Comparison of ENCODE assay signal across 9 mouse cellular contexts in the genomic region with DNA sequence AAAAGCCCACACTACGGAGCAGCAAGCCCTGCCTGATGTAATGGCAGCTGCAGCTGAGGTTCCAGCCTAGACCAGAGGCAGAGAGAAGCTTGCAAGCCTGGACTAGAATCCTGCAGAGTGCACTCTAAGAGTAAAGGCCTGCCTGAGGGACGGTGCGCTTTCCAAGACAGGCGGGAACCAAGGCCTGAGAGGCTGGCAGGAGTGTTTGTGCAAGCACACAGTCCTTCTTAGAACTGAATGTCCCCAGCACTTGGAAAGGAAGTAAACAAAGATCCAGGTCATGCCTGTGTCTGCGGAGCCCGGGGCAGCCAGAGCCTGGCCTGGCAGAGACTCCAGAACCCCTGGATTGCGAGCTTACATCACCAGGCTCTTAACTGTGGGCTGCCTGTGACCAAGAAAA. TPM values are rescaled to one million over a fixed set of nuclear protein-coding genes. Genes with fewer than 3 reads are reported as not detected.
DNase-seq lines count a peak whose midpoint lies in the region; ATAC-seq and TF ChIP-seq lines count a peak whose summit lies in the region.
"Had no signal": no experiment of that assay in that cellular context is flagged by ENCODE, and none has a peak within 500 bp of the region (broad histone marks: within the 10 kb centered on the region; RNA-seq: fewer than 3 reads in every experiment).

No protein-coding gene starts in this region.

- peak; percentile 66; the same call in 1 of the 2 replicates for TF ChIP-seq POLR2A in lung, adult 2 months (IDR thresholded peaks at IDR 0.05; ENCODE audit: borderline replicate concordance, extremely low read depth, low read depth, low read length)
- no peak for TF ChIP-seq POLR2A in testis, adult 2 months (IDR thresholded peaks at IDR 0.05; ENCODE audit: control insufficient read depth, low read depth, low read length)

- H3K27me3 ChIP-seq in forebrain, postnatal 0 days (ENCODE audit: insufficient read depth, low read length), result no peaks in the 10 kb centered on the region
- H3K27me3 ChIP-seq in testis, adult 2 months (ENCODE audit: control insufficient read depth, insufficient read depth, low read length), result no peaks in the 10 kb centered on the region

- 0 out of 4 replicates have a peak overlapping the region, but pooled peaks of 1 of the 2 experiments have one; percentile 2 for H3K4me3 ChIP-seq in ES-E14 (ENCODE audit: insufficient read depth in 1 of 2, low read depth in 1 of 2, low read length in 2 of 2, poor library complexity in 1 of 2, severe bottlenecking in 1 of 2)
- H3K4me3 ChIP-seq in forebrain, postnatal 0 days (ENCODE audit: low read depth, low read length), result no peak overlapping the region
- no peak overlapping the region; the same call in 1 of the 2 replicates for H3K4me3 ChIP-seq in layer of hippocampus, adult 2 months
- H3K4me3 ChIP-seq in lung, adult 2 months (replicated peaks; ENCODE audit: extremely low read depth, low read depth, low read length), result no peak overlapping the region
- no peak overlapping the region for H3K4me3 ChIP-seq in testis, adult 2 months (ENCODE audit: control insufficient read depth, low read depth, low read length)
- H3K4me3 ChIP-seq: myocyte had no signal

- DNase-seq in ES-E14 (ENCODE audit: low read depth, low spot score), result no peak
- DNase-seq in brain, adult 2 months (ENCODE audit: low read depth, low spot score), result peak; percentile 77
- DNase-seq in forebrain, postnatal 0 days, result peak; percentile 27
- peak; percentile 83 for DNase-seq in heart, postnatal 25 days (ENCODE audit: low spot score)
- DNase-seq in layer of hippocampus, adult 2 months (ENCODE audit: low spot score in 2 of 2), result peak; percentile 53 to 66
- DNase-seq in lung, adult 2 months, result peak; percentile 82
- no peak for DNase-seq in retina, postnatal 1 day

- H3K4me1 ChIP-seq in ES-E14 (ENCODE audit: control insufficient read depth in 2 of 2, insufficient read depth in 2 of 2, low read length in 2 of 2, poor library complexity in 1 of 2), result peaks cover 10 to 18% of the 10 kb centered on the region in 2 experiments; a peak in 3 of 4 replicates
- H3K4me1 ChIP-seq in forebrain, postnatal 0 days (ENCODE audit: insufficient read depth), result 0 out of 2 replicates have a peak, but pooled peaks cover 4% of the 10 kb centered on the region
- H3K4me1 ChIP-seq in lung, adult 2 months (ENCODE audit: control insufficient read depth, insufficient read depth, low read length), result peaks cover 58% of the 10 kb centered on the region
- peaks cover 13% of the 10 kb centered on the region for H3K4me1 ChIP-seq in testis, adult 2 months (ENCODE audit: control insufficient read depth, insufficient read depth, low read length)

- H3K36me3 ChIP-seq in ES-E14 (ENCODE audit: control insufficient read depth, insufficient read depth, low read length, poor library complexity, severe bottlenecking), result peaks cover 3% of the 10 kb centered on the region; the same call in 1 of the 2 replicates
- no peaks in the 10 kb centered on the region for H3K36me3 ChIP-seq in forebrain, postnatal 0 days (ENCODE audit: insufficient read depth)
- H3K36me3 ChIP-seq in testis, adult 2 months (ENCODE audit: control insufficient read depth, insufficient read depth, low read length), result no peaks in the 10 kb centered on the region

- in situ Hi-C loops in ES-E14 (cut with MboI; ENCODE audit: low sequenced_read_pairs in 2 of 2, unreplicated experiment in 2 of 2), result no loop called here

- no peaks in the 10 kb centered on the region for H3K9me3 ChIP-seq in ES-E14 (ENCODE audit: control insufficient read depth, insufficient read depth, low read depth, low read length)
- no peaks in the 10 kb centered on the region for H3K9me3 ChIP-seq in forebrain, postnatal 0 days (ENCODE audit: low read length)

- no peak overlapping the region for H3K4me2 ChIP-seq in forebrain, postnatal 0 days (ENCODE audit: low read depth)

- peak; percentile 81 for ATAC-seq in forebrain, postnatal 0 days

- intact Hi-C loops in heart, postnatal 25 days (cut with DNase I), result loop anchor here (2.0 kb wide), 1 partner anchor 14 kb away; no protein-coding TSS in a partner anchor

- no peak for TF ChIP-seq CTCF in forebrain, postnatal 0 days (IDR thresholded peaks at IDR 0.05; ENCODE audit: low read depth)
- TF ChIP-seq CTCF in layer of hippocampus, adult 2 months (conservative IDR thresholded peaks at IDR 0.05), result no peak
- TF ChIP-seq CTCF in lung, adult 2 months (IDR thresholded peaks at IDR 0.05; ENCODE audit: insufficient read depth, low read length), result no peak
- no peak for TF ChIP-seq CTCF in testis, adult 2 months (IDR thresholded peaks at IDR 0.05; ENCODE audit: control insufficient read depth, insufficient read depth, insufficient replicate concordance, low read depth, low read length)

- WGBS in forebrain, postnatal 0 days, result 29% methylated on average over 7 of the region's 7 CpGs
- WGBS in lung, adult 2 months, result 14% methylated on average over 7 of the region's 7 CpGs

- H3K27ac ChIP-seq in ES-E14 (ENCODE audit: insufficient read depth, low read depth, low read length, poor library complexity, severe bottlenecking), result no peak overlapping the region
- peak overlapping the region; percentile 70; the same call in 1 of the 2 replicates for H3K27ac ChIP-seq in forebrain, postnatal 0 days (ENCODE audit: low read depth, low read length)
- H3K27ac ChIP-seq in layer of hippocampus, adult 2 months, result peak overlapping the region; percentile 90
- H3K27ac ChIP-seq in testis, adult 2 months (ENCODE audit: control insufficient read depth, insufficient read depth, low read depth, low read length), result peak overlapping the region; percentile 68; the same call in 1 of the 2 replicates

- H3K9ac ChIP-seq in ES-E14 (ENCODE audit: insufficient read depth, low read depth, low read length, poor library complexity, severe bottlenecking), result 0 out of 2 replicates have a peak overlapping the region, but pooled peaks have one; percentile 42
- H3K9ac ChIP-seq in forebrain, postnatal 0 days, result no peak overlapping the region; the same call in 1 of the 2 replicates

TF ChIP-seq in ES-E14, 5 proteins besides CTCF, POLR2A, EP300 and RAD21:
- TF ChIP-seq ZC3H11A (IDR thresholded peaks at IDR 0.05; ENCODE audit: borderline replicate concordance, low read depth, low read length), result no peak
- TF ChIP-seq MAFK (IDR thresholded peaks at IDR 0.05; ENCODE audit: insufficient read depth, low read depth, low read length), result no peak
- TF ChIP-seq CHD2 (IDR thresholded peaks at IDR 0.05; ENCODE audit: low read depth, low read length), result no peak
- no peak for TF ChIP-seq ZNF384 (IDR thresholded peaks at IDR 0.05; ENCODE audit: low read depth, low read length)
- no peak for TF ChIP-seq HCFC1 (IDR thresholded peaks at IDR 0.05; ENCODE audit: borderline replicate concordance, insufficient read depth, low read length)

RNA-seq across cellular contexts. Expression of a gene that starts 25.4 kb away (rescaled TPM):
- 20.7 and 27.1 TPM in 2 replicates for total RNA-seq in ES-E14 (2012; rRNA removed)
- 24.2 and 29.1 TPM in 2 replicates for total RNA-seq in forebrain, postnatal 0 days (2014; rRNA removed)
- polyA plus RNA-seq in forebrain, postnatal 0 days (2015; fragmentation: Nextera tagmentation; extraction: Ambion mirVana), result 6.4 and 6.5 TPM in 2 replicates
- total RNA-seq in heart, postnatal 25 days (2021), result 10 to 100 TPM; 69.7 to 90.2 TPM
- total RNA-seq in layer of hippocampus, adult 2 months (2021), result 10 to 100 TPM; 47.5 to 53.2 TPM
- polyA plus RNA-seq in lung, adult 2 months (2012; rRNA removed), result 49.3 and 79.9 TPM in 2 replicates
- polyA plus RNA-seq in testis, adult 2 months (2012; rRNA removed), result 9.8 and 9.9 TPM in 2 replicates

Comparison
In these comparisons a context has a peak if more than half of its experiments do, and no peak if none do; other contexts are left out.
1. DNase-seq: peak in brain, adult 2 months (single experiment), forebrain, postnatal 0 days (single experiment), heart, postnatal 25 days (single experiment), layer of hippocampus, adult 2 months (2 of 2) and lung, adult 2 months (single experiment); none in ES-E14 (single experiment) and retina, postnatal 1 day (single experiment).